Mouse (Mus musculus) CH12.LX (cell line): ENCODE measurements at regions not wholly inside any gene's neighbourhood (a gene's known extent, or its start where the extent isn't known, plus 50 kb on each side); places are given as distances from the start of the nearest gene placed in this dataset.

ENCODE experiments used
- DNase-seq: peaks from one replicate; pipeline ENCODE4 v3.0.0-alpha.2; 2013; ENCODE audit errors: extremely low read depth
- H3K27ac ChIP-seq: 2 replicates; pipeline ENCODE4 v1.5.1; 2012; ENCODE audit warnings: low read depth, mild to moderate bottlenecking, control low read depth, moderate library complexity; ENCODE audit not compliant: insufficient read depth
- H3K27me3 ChIP-seq: replicated peaks from 2 replicates; pipeline ENCODE3; 2012; ENCODE audit warnings: inconsistent platforms
- H3K36me3 ChIP-seq, 2 experiments: replicated peaks in 1 of 2; 2 replicates each; pipeline versions ENCODE3 to v1.6.1; 2012; ENCODE audit warnings: inconsistent platforms in 1 of 2, low read length in 1 of 2, mild to moderate bottlenecking in 1 of 2, mixed read lengths in 1 of 2, moderate library complexity in 1 of 2; ENCODE audit not compliant: control insufficient read depth in 1 of 2, insufficient read depth in 1 of 2
- H3K4me1 ChIP-seq, 2 experiments: 2 replicates each; pipeline ENCODE4 v1.6.1; 2012; ENCODE audit warnings: inconsistent platforms in 1 of 2, moderate library complexity in 1 of 2; ENCODE audit not compliant: insufficient read depth in 2 of 2, control insufficient read depth in 1 of 2
- H3K4me2 ChIP-seq: 2 replicates; pipeline ENCODE4 v1.6.1; 2012; ENCODE audit warnings: low read depth, mild to moderate bottlenecking, control low read depth; ENCODE audit not compliant: poor library complexity, insufficient read depth, severe bottlenecking
- H3K4me3 ChIP-seq, 3 experiments: fragments of 150-350 bp in 1 of 3; sonication (generic) in 1 of 3; replicated peaks in 1 of 3; 2 replicates each; pipeline versions ENCODE3 to v1.5.1; 2011 to 2012; ENCODE audit warnings: low read depth in 2 of 3, low read length in 2 of 3, mild to moderate bottlenecking in 2 of 3, moderate library complexity in 2 of 3, control low read depth in 1 of 3, improper control_type of control experiment in 1 of 3, inconsistent platforms in 1 of 3, mixed read lengths in 1 of 3; ENCODE audit not compliant: poor library complexity in 1 of 3
- H3K79me2 ChIP-seq: replicated peaks from 2 replicates; pipeline ENCODE4 v1.6.1; 2012; ENCODE audit warnings: mild to moderate bottlenecking, moderate library complexity; ENCODE audit not compliant: control insufficient read depth, poor library complexity, insufficient read depth, severe bottlenecking; ENCODE audit errors: extremely low read depth
- H3K9ac ChIP-seq: 2 replicates; pipeline ENCODE4 v1.6.1; 2012; ENCODE audit warnings: low read depth, mild to moderate bottlenecking, control low read depth, moderate library complexity; ENCODE audit not compliant: insufficient read depth
- H3K9me3 ChIP-seq: replicated peaks from 2 replicates; pipeline ENCODE3; 2012; ENCODE audit warnings: low read length, inconsistent platforms, mixed read lengths
- BHLHE40 ChIP-seq: IDR thresholded peaks from 2 replicates; pipeline ENCODE4 v1.6.1; 2011; ENCODE audit warnings: mild to moderate bottlenecking, low read depth, low read length, improper control_type of control experiment
- CHD1 ChIP-seq: IDR thresholded peaks from 2 replicates; pipeline ENCODE4 v1.6.1; 2012; ENCODE audit warnings: low read depth, low read length, improper control_type of control experiment, inconsistent platforms
- CHD2 ChIP-seq: IDR thresholded peaks from 2 replicates; pipeline ENCODE4 v1.6.1; 2011; ENCODE audit warnings: low read length, improper control_type of control experiment
- CTCF ChIP-seq, 2 experiments: IDR thresholded peaks in 1 of 2; conservative IDR thresholded peaks in 1 of 2; 2 replicates each; pipeline ENCODE4 v1.5.1; 2011 to 2012; ENCODE audit warnings: low read depth in 2 of 2, low read length in 2 of 2, improper control_type of control experiment in 1 of 2, inconsistent platforms in 1 of 2, mild to moderate bottlenecking in 1 of 2, moderate library complexity in 1 of 2
- E2F4 ChIP-seq: IDR thresholded peaks from 2 replicates; pipeline ENCODE4 v1.6.1; 2011; ENCODE audit warnings: low read depth, low read length, improper control_type of control experiment; ENCODE audit not compliant: insufficient replicate concordance
- ELF1 ChIP-seq: IDR thresholded peaks from 2 replicates; pipeline ENCODE4 v1.6.1; 2014; ENCODE audit warnings: low read depth, mild to moderate bottlenecking, inconsistent platforms, low read length, improper control_type of control experiment
- EP300 ChIP-seq: IDR thresholded peaks from 2 replicates; pipeline ENCODE4 v1.6.1; 2011; ENCODE audit warnings: low read length, improper control_type of control experiment
- ETS1 ChIP-seq: conservative IDR thresholded peaks from 2 replicates; pipeline ENCODE4 v1.6.1; 2012; ENCODE audit warnings: low read depth, mild to moderate bottlenecking, inconsistent platforms, low read length, improper control_type of control experiment, moderate library complexity
- GABPA ChIP-seq: IDR thresholded peaks from 2 replicates; pipeline ENCODE4 v1.6.1; 2012; ENCODE audit warnings: low read depth, low read length, improper control_type of control experiment, inconsistent platforms; ENCODE audit not compliant: insufficient replicate concordance
- HCFC1 ChIP-seq: IDR thresholded peaks from 2 replicates; pipeline ENCODE4 v1.6.1; 2012; ENCODE audit warnings: low read depth, mild to moderate bottlenecking, inconsistent platforms, low read length, improper control_type of control experiment
- IRF4 ChIP-seq: IDR thresholded peaks from 2 replicates; pipeline ENCODE4 v1.6.1; 2014; ENCODE audit warnings: low read depth, mild to moderate bottlenecking, inconsistent platforms, low read length, improper control_type of control experiment
- JUN ChIP-seq: IDR thresholded peaks from 2 replicates; pipeline ENCODE4 v1.6.1; 2011; ENCODE audit warnings: low read depth, mild to moderate bottlenecking, low read length, improper control_type of control experiment, moderate library complexity; ENCODE audit not compliant: insufficient read depth
- JUND ChIP-seq: conservative IDR thresholded peaks from 2 replicates; pipeline ENCODE4 v1.6.1; 2011; ENCODE audit warnings: low read depth, low read length, improper control_type of control experiment
- KAT2A ChIP-seq: IDR thresholded peaks from 2 replicates; pipeline ENCODE4 v1.6.1; 2012; ENCODE audit warnings: low read length, improper control_type of control experiment, inconsistent platforms; ENCODE audit not compliant: insufficient replicate concordance
- MAFK ChIP-seq: IDR thresholded peaks from 2 replicates; pipeline ENCODE4 v1.6.1; 2011; ENCODE audit warnings: low read length, improper control_type of control experiment; ENCODE audit not compliant: insufficient replicate concordance
- MAX ChIP-seq: IDR thresholded peaks from 2 replicates; pipeline ENCODE4 v1.6.1; 2011; ENCODE audit warnings: low read length, improper control_type of control experiment
- MXI1 ChIP-seq: IDR thresholded peaks from 2 replicates; pipeline ENCODE4 v1.6.1; 2011; ENCODE audit warnings: mild to moderate bottlenecking, low read depth, low read length, improper control_type of control experiment
- MYC ChIP-seq: IDR thresholded peaks from 2 replicates; pipeline ENCODE4 v1.6.1; 2011; ENCODE audit warnings: low read depth, mild to moderate bottlenecking, improper control_type of control experiment, low read length
- NELFE ChIP-seq: IDR thresholded peaks from 2 replicates; pipeline ENCODE4 v1.6.1; 2011; ENCODE audit warnings: low read depth, low read length, improper control_type of control experiment
- NRF1 ChIP-seq: IDR thresholded peaks from 2 replicates; pipeline ENCODE4 v1.6.1; 2014; ENCODE audit warnings: low read depth, mild to moderate bottlenecking, inconsistent platforms, low read length, improper control_type of control experiment, moderate library complexity
- PAX5 ChIP-seq: IDR thresholded peaks from 2 replicates; pipeline ENCODE4 v1.6.1; 2012; ENCODE audit warnings: low read length, inconsistent platforms, mixed read lengths
- POLR2A ChIP-seq: IDR thresholded peaks from 2 replicates; pipeline ENCODE4 v1.6.1; 2011; ENCODE audit warnings: low read depth, mild to moderate bottlenecking, improper control_type of control experiment, low read length
- POLR2AphosphoS2 ChIP-seq: IDR thresholded peaks from 2 replicates; pipeline ENCODE4 v1.6.1; 2011; ENCODE audit warnings: low read depth, low read length, improper control_type of control experiment
- RAD21 ChIP-seq: IDR thresholded peaks from 2 replicates; pipeline ENCODE4 v1.6.1; 2011; ENCODE audit warnings: low read depth, mild to moderate bottlenecking, low read length, improper control_type of control experiment, moderate library complexity
- SIN3A ChIP-seq: IDR thresholded peaks from 2 replicates; pipeline ENCODE4 v1.6.1; 2012; ENCODE audit warnings: low read length, improper control_type of control experiment, inconsistent platforms
- TCF12 ChIP-seq: IDR thresholded peaks from 2 replicates; pipeline ENCODE4 v1.6.1; 2014; ENCODE audit warnings: low read depth, mild to moderate bottlenecking, inconsistent platforms, low read length, improper control_type of control experiment
- UBTF ChIP-seq: IDR thresholded peaks from 2 replicates; pipeline ENCODE4 v1.6.1; 2012; ENCODE audit warnings: low read depth, mild to moderate bottlenecking, inconsistent platforms, low read length, improper control_type of control experiment, moderate library complexity
- USF2 ChIP-seq: conservative IDR thresholded peaks from 2 replicates; pipeline ENCODE4 v1.6.1; 2011; ENCODE audit warnings: low read depth, low read length, improper control_type of control experiment
- ZNF384 ChIP-seq: IDR thresholded peaks from 2 replicates; pipeline ENCODE4 v1.6.1; 2012; ENCODE audit warnings: low read depth, low read length, improper control_type of control experiment, inconsistent platforms
- dilution Hi-C: fragments of 300-500 bp; cut with MboI; formaldehyde crosslinking; loops from 2 replicates; pipeline ENCODE4 v1.14.3; 2020; ENCODE audit warnings: low sequenced_read_pairs; ENCODE audit not compliant: extremely low pct_unique_long_range_greater_than_20kb, extremely low pct_ligation_motif_present
- in situ Hi-C: fragments of 300-500 bp; cut with MboI; formaldehyde crosslinking; loops from 3 replicates; pipeline ENCODE4 v1.14.3; 2019; ENCODE audit warnings: low sequenced_read_pairs, low pct_ligation_motif_present, low pct_unique_long_range_greater_than_20kb, mixed read lengths

GRCm38 (mm10) chr3:134114501-134114900, 121.8 kb upstream of the Cxxc4 start:
- H3K9me3 ChIP-seq: no peaks in the 10 kb centered on the region
- in situ Hi-C loops: no loop called here
- H3K4me2 ChIP-seq: no peak overlapping the region
- no peaks in the 10 kb centered on the region for H3K79me2 ChIP-seq
- H3K4me1 ChIP-seq: no peaks in the 10 kb centered on the region
- no peak overlapping the region for H3K27ac ChIP-seq
- no peak for DNase-seq
- no peak overlapping the region for H3K9ac ChIP-seq
- H3K27me3 ChIP-seq: no peaks in the 10 kb centered on the region
- dilution Hi-C loops: no loop called here
- TF ChIP-seq JUN (no peak), ETS1 (no peak), MAX (no peak), IRF4 (no peak), UBTF (no peak), NRF1 (no peak), JUND (no peak), CHD2 (no peak), E2F4 (no peak), ELF1 (no peak), POLR2AphosphoS2 (no peak), CTCF (conservative IDR thresholded peaks at IDR 0.05 in 1 of 2, IDR thresholded peaks at IDR 0.05 in 1 of 2; ENCODE audit: low read depth in 2 of 2, low read length in 2 of 2) (no peak), HCFC1 (no peak), GABPA (no peak), SIN3A (no peak), RAD21 (no peak), KAT2A (no peak), EP300 (no peak)
- H3K4me3 ChIP-seq: no peak overlapping the region
- no peaks in the 10 kb centered on the region for H3K36me3 ChIP-seq

DNA sequence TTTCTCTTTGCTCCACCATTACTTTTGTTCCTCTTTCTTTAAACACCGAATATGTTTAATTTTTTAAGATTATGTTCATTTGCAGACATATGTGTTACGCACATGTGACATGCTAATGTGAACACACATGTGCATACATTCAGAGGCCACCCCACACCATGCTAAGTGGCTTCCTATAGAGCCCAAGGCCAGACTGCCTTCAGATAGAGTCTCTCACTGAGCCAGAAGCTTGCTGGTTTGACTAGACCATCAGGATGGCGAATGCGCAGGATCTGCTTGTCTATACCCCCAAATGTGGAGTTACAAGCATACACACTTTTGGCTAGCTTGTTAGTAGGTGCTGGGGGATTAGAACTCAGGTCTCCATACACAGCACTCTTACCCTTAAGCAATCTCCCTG, 121.3 kb upstream of the Cxxc4 start:
- H3K79me2 ChIP-seq: no peaks in the 10 kb centered on the region
- in situ Hi-C loops (no loop called here), dilution Hi-C loops (no loop called here)
- H3K27ac ChIP-seq: no peak overlapping the region
- no peak overlapping the region for H3K9ac ChIP-seq
- no peak for DNase-seq
- H3K36me3 ChIP-seq: no peaks in the 10 kb centered on the region
- H3K4me2 ChIP-seq: no peak overlapping the region
- H3K4me3 ChIP-seq: no peak overlapping the region
- H3K9me3 ChIP-seq: no peaks in the 10 kb centered on the region
- no peak for TF ChIP-seq EP300
- TF ChIP-seq IRF4: no peak
- no peak for TF ChIP-seq BHLHE40
- no peak for TF ChIP-seq ZNF384
- TF ChIP-seq E2F4: no peak
- TF ChIP-seq NELFE: no peak
- no peak for TF ChIP-seq CTCF (conservative IDR thresholded peaks at IDR 0.05 in 1 of 2, IDR thresholded peaks at IDR 0.05 in 1 of 2; ENCODE audit: low read depth in 2 of 2, low read length in 2 of 2)
- no peak for TF ChIP-seq KAT2A
- TF ChIP-seq USF2: no peak
- TF ChIP-seq MAFK: no peak
- no peak for TF ChIP-seq MYC
- TF ChIP-seq CHD1: no peak
- no peak for TF ChIP-seq SIN3A
- no peak for TF ChIP-seq TCF12
- no peak for TF ChIP-seq MXI1
- TF ChIP-seq JUND: no peak
- TF ChIP-seq POLR2A: no peak
- TF ChIP-seq PAX5: no peak
- no peak for TF ChIP-seq CHD2
- TF ChIP-seq HCFC1: no peak
- H3K27me3 ChIP-seq: no peaks in the 10 kb centered on the region
- H3K4me1 ChIP-seq: no peaks in the 10 kb centered on the region
